Mouse (Mus musculus) liver, embryonic 14.5 days (tissue): ENCODE results near the gene Mymx.

ENCODE experiments used
- CTCF ChIP-seq: IDR thresholded peaks from 2 replicates; pipeline ENCODE4 v1.5.1; 2016; ENCODE audit warnings: antibody characterized with exemption, low read depth, control low read depth
- EP300 ChIP-seq: IDR thresholded peaks from 2 replicates; pipeline ENCODE4 v1.6.1; 2016; ENCODE audit warnings: antibody characterized with exemption, low read depth

GRCm38 (mm10) chr17:45556514-45557245 lies 45.2 kb downstream of the Mymx start:
- TF ChIP-seq CTCF, result no peak
- TF ChIP-seq EP300, result no peak
